Mouse (Mus musculus) layer of hippocampus, adult 2 months (tissue): ENCODE measurements around the gene Rnaseh2a. TPM values are rescaled to one million over a fixed set of nuclear protein-coding genes. Genes with fewer than 3 reads are reported as not detected.

Source experiments
- DNase-seq, 2 experiments: peaks; one replicate each; pipeline ENCODE4 v3.0.0; 2022; ENCODE audit warnings: low spot score in 2 of 2
- H3K27ac ChIP-seq: fragments of 200-600 bp; 2 replicates; pipeline ENCODE4 v1.8.1; 2022
- H3K4me3 ChIP-seq: fragments of 200-600 bp; 2 replicates; pipeline ENCODE4 v1.8.1; 2022; ENCODE audit warnings: mild to moderate bottlenecking
- CTCF ChIP-seq: fragments of 200-600 bp; conservative IDR thresholded peaks from 2 replicates; pipeline ENCODE4 v1.8.1; 2022; ENCODE audit warnings: antibody characterized with exemption, mild to moderate bottlenecking, moderate library complexity
- total RNA-seq, 2 experiments: library from RNA; stranded (reverse); gene quantifications; 2 replicates each; pipeline ENCODE4 v1.2.3; 2021

The Rnaseh2a gene
- total RNA-seq, 2 experiments from 2014 or later, result 43.0 to 46.9 TPM

GRCm38 (mm10) chr8:84980622-84981358 lies 11.2 kb upstream of the Rnaseh2a start:
- H3K4me3 ChIP-seq, result no peak overlapping the region; the same call in 1 of the 2 replicates
- TF ChIP-seq CTCF, result no peak
- peak overlapping the region; percentile 99 for H3K27ac ChIP-seq
- no peak for DNase-seq

- DNase-seq, result peak; percentile 95 to 96
- no peak for TF ChIP-seq CTCF
- Histone ChIP-seq H3K4me3 (peak overlapping the region; percentile 85), H3K27ac (peak overlapping the region; percentile 99)
Measured at GRCm38 (mm10) chr8:84979599-84980421, 10.2 kb upstream of the Rnaseh2a start.

GRCm38 (mm10) chr8:84978248-84978940 lies 8.8 kb upstream of the Rnaseh2a start, which contains the start of gene Junb:
Gene Junb, minus strand, starts transcription at chr8:84978718.
- peak within 1 kb of the TSS; percentile 99 for H3K27ac ChIP-seq
- peak within 1 kb of the TSS; percentile 85 for H3K4me3 ChIP-seq
- TF ChIP-seq CTCF, result no peak
- DNase-seq, result peak; percentile 93 to 97

GRCm38 (mm10) chr8:84977435-84978247 lies 8.1 kb upstream of the Rnaseh2a start:
- Histone ChIP-seq H3K4me3 (peak overlapping the region; percentile 85), H3K27ac (peak overlapping the region; percentile 99)
- no peak for TF ChIP-seq CTCF
- DNase-seq, result peak; percentile 58 to 65

GRCm38 (mm10) chr8:84976763-84977434 lies 7.3 kb upstream of the Rnaseh2a start:
- TF ChIP-seq CTCF, result no peak
- Histone ChIP-seq H3K27ac (peak overlapping the region; percentile 99), H3K4me3 (peak overlapping the region; percentile 85)
- DNase-seq, result no peak

- peak; percentile 39 for TF ChIP-seq CTCF
- Histone ChIP-seq H3K4me3 (peak overlapping the region; percentile 85), H3K27ac (peak overlapping the region; percentile 99)
- DNase-seq, result peak; percentile 96 to 98
Measured at GRCm38 (mm10) chr8:84976031-84976762, 6.6 kb upstream of the Rnaseh2a start.

- DNase-seq, result peak in 1 of 2 experiments; percentile 73
- Histone ChIP-seq H3K27ac (peak overlapping the region; percentile 99), H3K4me3 (peak overlapping the region; percentile 85)
- peak; percentile 91 for TF ChIP-seq CTCF
Measured at GRCm38 (mm10) chr8:84975434-84975833, 5.9 kb upstream of the Rnaseh2a start.

GRCm38 (mm10) chr8:84974543-84975142 lies 5.1 kb upstream of the Rnaseh2a start:
- TF ChIP-seq CTCF, result no peak
- DNase-seq, result no peak
- Histone ChIP-seq H3K27ac (no peak overlapping the region), H3K4me3 (no peak overlapping the region)

- DNase-seq, result peak in 1 of 2 experiments; percentile 64
- peak; percentile 92 for TF ChIP-seq CTCF
- Histone ChIP-seq H3K4me3 (no peak overlapping the region), H3K27ac (peak overlapping the region; percentile 2; the same call in 1 of the 2 replicates)
Measured at GRCm38 (mm10) chr8:84973803-84974542, 4.4 kb upstream of the Rnaseh2a start.

- no peak for TF ChIP-seq CTCF
- DNase-seq, result no peak
- Histone ChIP-seq H3K27ac (no peak overlapping the region), H3K4me3 (no peak overlapping the region)
Measured at GRCm38 (mm10) chr8:84973079-84973478, 3.5 kb upstream of the Rnaseh2a start.
